Mouse (Mus musculus) adrenal gland (tissue): Measurements from ENCODE around the gene Lsm14a.

Source experiments
- intact Hi-C: fragments of 180-260 bp; cut with DNase I; formaldehyde crosslinking; loops from one replicate; pipeline ENCODE4 v1.15.1; 2025
- long read RNA-seq, 2 experiments: library from polyadenylated mRNA; unstranded; transcript quantifications; one replicate each; pipeline ENCODE4 v2.0.0; 2020; ENCODE audit warnings: borderline replicate concordance in 1 of 2; ENCODE audit not compliant: insufficient replicate concordance in 1 of 2

The Lsm14a gene
- long read RNA-seq, experiment 1, partial matches to known transcripts, result 3 of 13 reads
- long read RNA-seq, experiment 1, other reads (novel, unspliced or antisense), result 6 of 13 reads
- long read RNA-seq, experiment 2, transcript Lsm14a-201 (11 exons, 2,944 nt), result major isoform, 6 of 18 reads
- long read RNA-seq, experiment 2, partial matches to known transcripts, result 7 of 18 reads
- long read RNA-seq, experiment 2, other reads (novel, unspliced or antisense), result 5 of 18 reads

DNA sequence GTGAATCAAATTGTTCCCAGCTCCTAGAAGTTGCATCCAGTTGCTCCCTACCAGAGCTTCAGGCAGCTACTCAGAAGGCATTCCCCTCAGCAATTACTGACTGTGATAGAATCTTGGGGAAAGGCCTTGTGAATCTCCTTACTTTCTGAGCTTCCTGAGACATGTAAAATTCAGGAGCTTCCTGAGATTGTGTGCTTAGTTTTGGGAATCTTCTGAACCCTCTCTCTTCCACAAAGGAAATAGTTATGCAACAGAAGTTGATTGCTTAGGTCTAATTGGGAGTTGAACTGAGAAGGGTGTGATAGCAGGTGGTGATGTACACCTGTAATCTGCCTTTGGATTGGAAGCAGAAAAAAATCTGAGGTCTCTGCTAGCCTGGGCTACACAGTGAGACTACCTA, at the start of gene Lsm14a:
Gene Lsm14a, minus strand, starts transcription at position 101 of the 400 bp plus-strand sequence.
- intact Hi-C loops, result loop anchor here (10.0 kb wide), 1 partner anchor 1252 kb away; the partner anchor contains the start of gene Pdcd5

GRCm38 (mm10) chr7:34438903-34439302, 45.8 kb upstream of the Lsm14a start:
- intact Hi-C loops, result no loop called here

DNA sequence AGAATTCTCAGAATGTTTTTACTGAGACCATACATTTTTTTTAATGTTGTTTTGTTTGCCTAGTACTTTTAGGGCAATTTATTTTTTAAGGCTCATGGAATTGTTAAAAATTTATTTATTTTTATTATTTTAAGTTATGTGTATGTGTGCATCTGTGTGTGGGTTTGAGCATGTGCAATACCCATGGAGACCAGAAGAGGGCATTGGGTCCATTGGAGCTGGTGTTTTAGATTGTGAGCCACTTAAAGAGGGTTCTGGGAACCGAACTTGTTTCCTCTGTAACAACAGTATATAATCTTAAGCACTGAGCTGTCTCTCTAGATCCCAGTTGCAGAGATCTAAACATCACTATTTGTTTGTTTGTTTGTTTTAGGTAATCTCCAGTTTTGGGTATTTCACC, 40.5 kb upstream of the Lsm14a start:
- intact Hi-C loops, result no loop called here

- intact Hi-C loops, result no loop called here
Measured at GRCm38 (mm10) chr7:34421201-34421600, 28.1 kb upstream of the Lsm14a start.

DNA sequence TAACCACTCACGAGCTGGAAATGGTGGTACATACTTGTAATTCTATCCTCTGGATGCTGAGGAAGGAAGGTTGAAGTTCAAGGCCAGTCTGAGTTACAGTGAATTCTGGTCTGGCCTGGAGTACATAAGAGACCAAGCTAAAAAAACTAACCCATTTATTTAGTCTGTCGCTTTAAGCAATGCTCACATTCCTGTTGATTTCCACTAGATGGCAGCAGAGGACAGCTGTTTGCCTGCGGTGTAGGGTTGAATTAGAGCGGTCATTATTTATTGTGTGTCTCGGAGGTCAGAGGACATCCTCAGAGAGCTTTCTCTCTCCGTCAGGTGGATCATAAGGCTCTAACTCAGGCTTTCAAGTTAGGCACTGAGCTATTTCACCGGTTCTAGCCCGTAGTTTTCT, 14.4 kb upstream of the Lsm14a start:
- intact Hi-C loops, result loop anchor here (2.0 to 5.0 kb wide), 2 partner anchors 250 to 265 kb away; partner anchors contain the start of gene Kctd15

DNA sequence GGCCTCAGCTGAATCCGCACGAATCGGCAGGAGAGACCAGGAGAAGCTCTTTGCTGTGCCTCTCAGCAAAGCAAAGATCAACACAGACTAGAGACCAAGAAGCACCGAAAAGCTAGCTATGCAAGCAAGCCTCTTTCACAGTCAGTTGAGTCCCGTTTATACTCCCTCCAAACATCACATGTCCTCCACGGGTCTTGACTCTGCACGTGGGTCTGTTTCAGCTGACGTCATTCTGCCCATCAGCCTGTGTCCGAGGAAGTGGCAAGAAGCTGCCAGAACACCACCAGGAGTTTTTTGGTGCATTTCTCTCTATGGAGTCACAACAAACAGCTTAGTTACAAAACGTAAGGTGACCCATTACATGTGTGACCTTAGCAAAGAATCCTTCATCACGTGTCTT, 10.8 kb upstream of the Lsm14a start:
- intact Hi-C loops, result no loop called here

GRCm38 (mm10) chr7:34400070-34400469, 7.0 kb upstream of the Lsm14a start:
- intact Hi-C loops, result no loop called here

- intact Hi-C loops, result loop anchor here (10.0 kb wide), 1 partner anchor 1246 kb away; the partner anchor contains the start of gene Pdcd5
Measured at GRCm38 (mm10) chr7:34398831-34399230, 5.7 kb upstream of the Lsm14a start.

DNA sequence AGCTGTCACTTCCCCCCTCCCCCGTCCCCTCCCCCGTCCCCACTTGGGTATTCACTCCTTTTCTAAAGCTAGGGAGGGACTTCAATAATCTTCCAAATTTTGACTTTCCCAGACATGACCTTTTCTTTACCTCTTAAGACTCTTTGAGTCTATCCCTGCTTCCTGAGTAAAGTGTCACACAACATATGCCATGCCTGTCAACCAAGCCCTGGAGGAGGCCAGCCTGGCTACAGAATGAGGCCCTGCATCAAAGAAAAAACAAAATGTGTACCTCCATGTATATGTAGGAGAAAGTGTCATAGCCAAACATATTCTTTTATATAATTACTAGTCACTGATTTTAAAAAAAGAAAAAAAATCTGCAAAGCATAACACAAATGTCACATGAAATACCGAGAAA, 3.7 kb upstream of the Lsm14a start:
- intact Hi-C loops, result loop anchor here (10.0 kb wide), 1 partner anchor 1248 kb away; the partner anchor contains the start of gene Pdcd5

DNA sequence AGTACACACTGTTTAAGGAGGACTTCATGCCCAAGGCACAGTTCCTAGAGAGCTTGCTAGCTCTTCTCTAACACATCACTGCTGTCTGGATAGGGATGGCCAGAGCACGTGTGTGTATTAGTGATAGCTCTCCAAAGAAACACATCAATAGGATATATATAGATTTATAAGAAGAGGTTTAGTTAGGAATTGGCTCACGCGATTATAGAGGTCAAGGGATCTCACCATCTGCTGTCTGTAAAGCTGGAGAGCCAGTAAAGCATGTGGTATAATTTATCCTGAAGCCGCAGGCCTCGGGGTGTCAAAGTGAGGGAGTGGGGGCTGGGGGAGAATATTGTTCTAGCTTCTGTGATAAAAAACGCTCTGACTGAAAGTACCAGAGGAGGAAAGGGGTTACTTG, 2.6 kb upstream of the Lsm14a start:
- intact Hi-C loops, result loop anchor here (10.0 kb wide), 1 partner anchor 1249 kb away; the partner anchor contains the start of gene Pdcd5

DNA sequence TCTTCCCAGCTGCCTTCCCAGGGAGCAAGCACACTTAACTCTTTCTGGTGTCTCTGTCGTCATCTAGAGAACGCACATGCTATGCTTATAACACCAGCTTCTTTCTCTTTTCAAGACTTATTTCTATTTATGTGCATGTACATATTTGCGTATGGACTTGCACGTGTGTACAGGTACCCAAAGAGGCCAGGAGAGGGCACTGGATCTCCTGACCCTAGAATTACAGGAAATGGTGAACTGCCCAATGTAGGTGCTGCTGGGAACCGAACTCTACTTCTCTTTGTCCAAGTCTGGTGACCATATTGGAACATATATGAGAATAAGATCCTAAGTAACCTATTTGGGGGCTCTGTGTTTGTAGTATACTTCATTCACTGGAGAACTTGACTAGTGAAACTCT, 1.5 kb upstream of the Lsm14a start:
- intact Hi-C loops, result loop anchor here (10.0 kb wide), 1 partner anchor 1250 kb away; the partner anchor contains the start of gene Pdcd5

DNA sequence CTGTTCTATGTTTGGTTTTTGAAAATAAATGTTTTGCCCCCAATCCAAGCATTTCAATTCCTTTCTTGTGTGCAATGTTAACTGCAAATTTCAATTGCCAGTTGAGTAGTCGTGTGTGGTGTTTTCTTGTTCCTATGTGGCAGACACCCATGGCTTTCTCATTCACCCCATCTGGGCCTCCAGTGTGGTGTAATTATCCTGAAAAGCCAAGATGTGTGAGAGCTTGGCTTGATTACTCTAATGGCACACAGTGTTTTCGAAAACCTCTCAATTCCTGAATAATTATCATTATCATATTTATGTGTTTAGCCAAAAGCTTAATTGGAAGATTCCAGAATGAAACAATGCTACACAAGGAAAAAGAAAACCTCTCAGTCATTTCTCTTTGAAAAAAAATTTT, 976 bp upstream of the Lsm14a start:
- intact Hi-C loops, result loop anchor here (10.0 kb wide), 1 partner anchor 1251 kb away; the partner anchor contains the start of gene Pdcd5

GRCm38 (mm10) chr7:34392335-34392734, 780 bp downstream of the Lsm14a start:
- intact Hi-C loops, result loop anchor here (10.0 kb wide), 1 partner anchor 1252 kb away; the partner anchor contains the start of gene Pdcd5

GRCm38 (mm10) chr7:34391711-34392110, 1.4 kb downstream of the Lsm14a start:
- intact Hi-C loops, result loop anchor here (10.0 kb wide), 1 partner anchor 1253 kb away; the partner anchor contains the start of gene Pdcd5

DNA sequence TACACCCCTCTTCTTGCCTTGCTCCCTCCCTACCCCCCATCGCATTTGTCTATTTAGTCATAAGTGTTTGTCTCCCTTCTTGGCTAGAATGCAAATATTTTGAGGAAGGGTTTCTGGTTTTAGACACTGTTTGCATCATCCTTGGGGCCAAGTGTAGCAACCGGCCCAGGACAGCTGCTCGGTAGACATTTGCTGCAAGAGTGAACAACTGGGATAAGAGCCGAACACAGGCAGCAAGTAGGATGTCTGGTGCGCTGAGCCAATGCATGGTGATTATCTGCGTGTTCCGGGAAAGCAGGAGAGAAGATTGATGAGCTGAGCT, 2.3 kb downstream of the Lsm14a start:
- intact Hi-C loops, result loop anchor here (10.0 kb wide), 1 partner anchor 1254 kb away; the partner anchor contains the start of gene Pdcd5

DNA sequence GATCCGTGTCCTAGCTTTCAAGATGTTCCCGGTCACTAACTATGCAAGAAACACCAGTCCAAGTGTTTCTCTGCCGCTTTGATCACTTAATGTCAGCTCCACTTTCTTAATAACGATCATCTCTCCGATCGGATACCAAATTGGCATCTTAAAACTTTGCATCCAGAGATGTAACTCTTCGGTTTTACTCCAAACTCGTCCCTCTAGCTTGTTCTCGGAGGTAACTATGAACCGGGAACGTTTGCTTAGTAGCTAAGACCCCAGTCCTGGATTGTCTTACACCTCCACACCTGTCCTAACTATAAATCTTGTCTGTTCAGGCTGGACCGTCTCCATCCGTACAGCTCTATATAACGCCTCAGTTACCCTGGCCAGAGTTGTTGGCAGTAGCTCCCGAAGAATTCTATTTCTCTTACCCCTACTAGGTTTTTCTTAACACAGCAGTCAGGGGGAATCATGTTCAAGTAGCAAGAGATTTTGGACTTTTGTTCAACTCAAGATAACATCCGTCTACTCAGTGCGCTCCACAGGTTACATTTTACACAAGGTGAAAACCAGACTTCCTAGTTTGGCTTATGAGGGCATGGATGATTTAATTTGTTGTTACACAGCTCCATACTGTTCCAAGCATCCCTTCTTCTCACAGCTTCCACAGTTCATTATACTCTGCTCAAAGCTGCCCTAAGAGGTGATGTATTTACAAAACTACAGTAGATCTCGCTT, 2.8 kb downstream of the Lsm14a start:
- intact Hi-C loops, result loop anchor here (10.0 kb wide), 1 partner anchor 1255 kb away; the partner anchor contains the start of gene Pdcd5

DNA sequence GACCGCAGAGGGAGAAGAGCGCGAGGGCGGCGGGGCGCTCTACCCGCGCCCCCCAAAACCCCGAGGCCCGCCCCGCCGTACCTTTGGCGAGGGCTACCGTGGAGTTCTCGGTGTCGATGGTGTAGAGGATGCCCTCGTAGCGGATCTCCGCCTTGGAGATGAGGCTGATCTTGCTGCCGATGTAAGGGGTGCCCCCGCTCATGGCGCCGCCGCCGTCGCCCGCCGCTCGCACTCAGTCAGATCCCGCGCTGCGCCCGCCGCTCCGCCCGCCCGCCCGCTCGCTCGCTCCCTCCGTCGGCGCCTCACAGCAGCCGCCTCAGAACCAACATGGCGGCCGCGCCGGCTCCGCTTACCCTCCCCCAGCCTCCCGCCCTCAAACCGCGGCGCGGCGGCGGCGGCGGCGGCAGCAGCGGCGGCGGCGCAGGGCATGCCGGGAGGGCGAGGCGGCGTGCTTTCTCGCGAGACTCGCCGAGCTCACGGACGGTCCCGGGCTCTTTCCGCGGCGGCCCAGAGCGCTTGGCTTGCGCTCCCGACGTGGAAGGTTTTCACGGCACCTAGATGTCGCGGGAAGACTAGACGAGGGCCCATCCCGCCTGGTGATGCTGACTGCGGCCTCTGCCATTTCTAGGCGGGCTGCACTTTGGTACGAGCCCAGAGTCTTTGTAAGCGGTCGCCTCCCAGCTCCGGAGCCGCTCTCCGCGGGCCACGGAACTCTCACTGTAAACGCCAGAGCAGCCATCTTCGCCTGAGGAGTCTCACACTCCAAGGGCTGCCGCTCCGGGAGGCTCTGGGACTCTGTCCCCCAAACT, 3.6 kb downstream of the Lsm14a start:
- intact Hi-C loops, result loop anchor here (10.0 kb wide), 2 partner anchors 65 to 1255 kb away; partner anchors contain the start of gene Pdcd5

DNA sequence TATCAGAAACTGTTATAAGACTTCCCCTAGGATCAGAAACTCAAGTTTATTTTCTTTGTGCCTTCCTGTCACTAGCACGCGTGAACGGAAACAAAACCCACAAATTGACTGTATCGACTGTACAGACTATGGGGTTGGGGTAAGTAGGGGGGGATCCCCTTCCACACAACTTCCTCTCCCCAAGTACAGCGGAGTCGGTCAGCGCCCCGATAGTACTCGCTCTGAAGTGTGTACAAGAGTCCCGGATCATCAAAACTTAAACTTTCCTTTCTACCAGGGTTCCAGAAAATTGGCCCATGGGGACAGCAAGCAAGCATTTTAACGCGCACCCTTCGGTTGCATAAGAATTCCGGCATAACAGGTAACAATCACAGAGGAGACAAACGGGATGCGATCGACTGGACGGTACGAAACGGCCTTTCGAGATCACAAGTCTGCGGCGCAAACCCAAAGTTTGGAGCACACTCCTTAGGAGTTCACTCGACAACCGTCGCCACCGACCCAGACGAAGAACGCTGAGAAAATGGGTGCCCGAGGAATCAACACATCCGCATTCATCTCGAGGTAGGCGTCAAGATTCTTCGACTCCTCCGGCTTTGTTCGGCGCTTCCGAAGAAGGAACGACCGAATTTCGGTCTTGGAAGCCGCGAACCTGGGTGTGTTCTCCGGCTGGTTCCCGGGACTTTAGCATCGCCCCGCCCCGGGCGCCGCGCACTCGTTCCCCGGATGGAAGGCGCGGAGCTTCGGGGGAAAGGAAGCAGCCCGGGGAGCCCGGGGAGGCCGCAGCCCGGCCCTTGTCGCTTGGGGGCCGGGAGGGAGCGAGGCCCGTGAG, 4.5 kb downstream of the Lsm14a start:
- intact Hi-C loops, result loop anchor here (10.0 kb wide), 1 partner anchor 64 kb away; no protein-coding TSS in a partner anchor

DNA sequence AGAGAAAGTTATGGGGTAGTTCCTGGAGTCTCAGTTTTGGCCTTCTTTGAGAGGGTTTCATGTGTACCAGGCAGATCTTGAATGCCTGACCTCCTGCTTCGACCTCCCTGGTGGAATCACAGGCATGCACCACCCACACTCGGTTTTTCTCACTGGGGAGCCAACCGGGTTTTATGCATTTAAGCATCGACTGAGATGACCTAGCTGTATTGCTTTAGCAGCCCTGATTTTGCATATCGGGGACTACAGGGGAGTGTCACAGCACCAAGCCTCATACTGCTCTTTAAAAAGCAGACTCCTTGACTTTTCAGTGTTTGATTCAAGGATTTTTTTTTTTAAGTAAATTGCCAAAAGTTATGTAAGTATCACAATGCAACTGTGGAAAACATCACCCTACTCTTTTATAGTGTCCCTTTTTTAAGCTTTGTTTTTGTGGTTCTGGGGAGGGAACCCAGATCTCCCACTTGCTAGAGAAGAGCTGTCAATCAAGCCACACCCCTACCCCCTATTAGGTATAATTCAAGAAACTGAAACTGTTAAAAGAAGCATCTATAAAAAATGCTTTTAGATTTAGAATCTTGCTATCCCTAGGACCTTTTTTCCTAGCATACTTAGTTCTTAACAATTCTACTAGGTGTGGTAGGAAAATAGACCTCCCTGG, 5.2 kb downstream of the Lsm14a start:
- intact Hi-C loops, result loop anchor here (10.0 kb wide), 1 partner anchor 63 kb away; no protein-coding TSS in a partner anchor

DNA sequence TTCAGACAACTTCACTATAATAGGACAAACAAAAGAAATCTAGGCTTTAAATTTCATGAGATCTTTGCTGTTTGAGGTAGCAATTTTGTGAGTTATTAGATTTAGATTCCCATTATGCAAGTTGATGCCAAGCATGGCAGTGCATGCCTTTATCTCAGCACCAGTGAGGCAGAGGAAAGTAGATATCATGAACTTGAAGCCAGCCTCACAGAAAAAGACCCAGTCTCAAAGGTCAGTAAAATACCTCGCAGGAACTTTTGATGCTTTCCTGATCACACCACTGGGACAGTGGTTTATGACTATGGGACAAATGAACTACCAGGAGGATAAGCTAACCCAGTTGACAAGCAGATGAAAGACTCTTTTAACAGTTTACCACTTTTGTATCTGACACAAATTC, 10.3 kb downstream of the Lsm14a start:
- intact Hi-C loops, result loop anchor here (10.0 kb wide), 1 partner anchor 58 kb away; no protein-coding TSS in a partner anchor
